Mouse (Mus musculus): ENCODE results near the gene Ubap1. TPM values are rescaled to one million over a fixed set of nuclear protein-coding genes. Genes with fewer than 3 reads are reported as not detected.

Ubap1 gene
- polyA plus RNA-seq, 1 experiment from 2014 or later = 73.6 TPM

- 39% methylated on average over 5 of the region's 5 CpGs for WGBS
- H3K4me3 ChIP-seq (replicated peaks; ENCODE audit: low read length) = no peak overlapping the region
- H3K9me3 ChIP-seq (ENCODE audit: control insufficient read depth, low read length) = no peaks in the 10 kb centered on the region
- H3K27me3 ChIP-seq (replicated peaks; ENCODE audit: control insufficient read depth, insufficient read depth, low read length) = no peaks in the 10 kb centered on the region
- no peaks in the 10 kb centered on the region for H3K36me3 ChIP-seq (ENCODE audit: control insufficient read depth, insufficient read depth)
- 0 out of 2 replicates have a peak overlapping the region, but pooled peaks have one; percentile 6 for H3K9ac ChIP-seq (replicated peaks; ENCODE audit: low read depth, low read length)
- peak overlapping the region; percentile 40 for H3K4me2 ChIP-seq (ENCODE audit: low read length)
- H3K27ac ChIP-seq (ENCODE audit: low read length) = no peak overlapping the region
- H3K4me1 ChIP-seq (replicated peaks; ENCODE audit: control insufficient read depth, insufficient read depth, low read length) = peaks cover 13% of the 10 kb centered on the region
- no peak for ATAC-seq
Observed at GRCm38 (mm10) chr4:41347839-41348238, 957 bp upstream of the Ubap1 start.

- Histone ChIP-seq H3K9ac (replicated peaks; ENCODE audit: low read depth, low read length) (peak overlapping the region; percentile 78), H3K9me3 (ENCODE audit: control insufficient read depth, low read length) (no peaks in the 10 kb centered on the region), H3K4me1 (replicated peaks; ENCODE audit: control insufficient read depth, insufficient read depth, low read length) (peaks cover 13% of the 10 kb centered on the region), H3K27ac (ENCODE audit: low read length) (peak overlapping the region; percentile 96), H3K4me3 (replicated peaks; ENCODE audit: low read length) (peak overlapping the region; percentile 84), H3K36me3 (ENCODE audit: control insufficient read depth, insufficient read depth) (no peaks in the 10 kb centered on the region), H3K27me3 (replicated peaks; ENCODE audit: control insufficient read depth, insufficient read depth, low read length) (no peaks in the 10 kb centered on the region), H3K4me2 (ENCODE audit: low read length) (peak overlapping the region; percentile 69)
- ATAC-seq = peak; percentile 81
- WGBS = under 1% methylated on average over 28 of the region's 28 CpGs
Observed at GRCm38 (mm10) chr4:41349199-41349591, 399 bp downstream of the Ubap1 start.

- ATAC-seq = no peak
- no peak overlapping the region for H3K9ac ChIP-seq (replicated peaks; ENCODE audit: low read depth, low read length)
- H3K4me3 ChIP-seq (replicated peaks; ENCODE audit: low read length) = no peak overlapping the region
- peaks cover 16% of the 10 kb centered on the region for H3K4me1 ChIP-seq (replicated peaks; ENCODE audit: control insufficient read depth, insufficient read depth, low read length)
- no peaks in the 10 kb centered on the region for H3K27me3 ChIP-seq (replicated peaks; ENCODE audit: control insufficient read depth, insufficient read depth, low read length)
- no peak overlapping the region for H3K4me2 ChIP-seq (ENCODE audit: low read length)
- H3K36me3 ChIP-seq (ENCODE audit: control insufficient read depth, insufficient read depth) = no peaks in the 10 kb centered on the region
- H3K9me3 ChIP-seq (ENCODE audit: control insufficient read depth, low read length) = no peaks in the 10 kb centered on the region
- WGBS = 95% methylated on average over 4 of the region's 4 CpGs
- H3K27ac ChIP-seq (ENCODE audit: low read length) = no peak overlapping the region
Observed at GRCm38 (mm10) chr4:41352758-41353157, 4.0 kb downstream of the Ubap1 start.

GRCm38 (mm10) chr4:41353265-41353664, 4.5 kb downstream of the Ubap1 start:
- H3K36me3 ChIP-seq (ENCODE audit: control insufficient read depth, insufficient read depth) = no peaks in the 10 kb centered on the region
- no peak overlapping the region for H3K4me2 ChIP-seq (ENCODE audit: low read length)
- no peak overlapping the region for H3K9ac ChIP-seq (replicated peaks; ENCODE audit: low read depth, low read length)
- no peak for ATAC-seq
- H3K27ac ChIP-seq (ENCODE audit: low read length) = no peak overlapping the region
- no peaks in the 10 kb centered on the region for H3K27me3 ChIP-seq (replicated peaks; ENCODE audit: control insufficient read depth, insufficient read depth, low read length)
- H3K4me3 ChIP-seq (replicated peaks; ENCODE audit: low read length) = no peak overlapping the region
- peaks cover 12% of the 10 kb centered on the region for H3K4me1 ChIP-seq (replicated peaks; ENCODE audit: control insufficient read depth, insufficient read depth, low read length)
- H3K9me3 ChIP-seq (ENCODE audit: control insufficient read depth, low read length) = no peaks in the 10 kb centered on the region
- WGBS = 94% methylated on average over 1 of the region's 1 CpGs

GRCm38 (mm10) chr4:41357154-41357553, 8.4 kb downstream of the Ubap1 start:
- no peaks in the 10 kb centered on the region for H3K36me3 ChIP-seq (ENCODE audit: control insufficient read depth, insufficient read depth)
- peaks cover 4% of the 10 kb centered on the region; the same call in 1 of the 2 replicates for H3K4me1 ChIP-seq (replicated peaks; ENCODE audit: control insufficient read depth, insufficient read depth, low read length)
- no peak overlapping the region for H3K4me2 ChIP-seq (ENCODE audit: low read length)
- no peak for ATAC-seq
- H3K9me3 ChIP-seq (ENCODE audit: control insufficient read depth, low read length) = no peaks in the 10 kb centered on the region
- WGBS = 13% methylated on average over 2 of the region's 2 CpGs
- H3K9ac ChIP-seq (replicated peaks; ENCODE audit: low read depth, low read length) = no peak overlapping the region
- H3K27ac ChIP-seq (ENCODE audit: low read length) = no peak overlapping the region
- no peaks in the 10 kb centered on the region for H3K27me3 ChIP-seq (replicated peaks; ENCODE audit: control insufficient read depth, insufficient read depth, low read length)
- H3K4me3 ChIP-seq (replicated peaks; ENCODE audit: low read length) = no peak overlapping the region

GRCm38 (mm10) chr4:41358669-41359068, 9.9 kb downstream of the Ubap1 start:
- Histone ChIP-seq H3K4me2 (ENCODE audit: low read length) (no peak overlapping the region), H3K36me3 (ENCODE audit: control insufficient read depth, insufficient read depth) (no peaks in the 10 kb centered on the region), H3K4me3 (replicated peaks; ENCODE audit: low read length) (no peak overlapping the region), H3K4me1 (replicated peaks; ENCODE audit: control insufficient read depth, insufficient read depth, low read length) (peaks cover 4% of the 10 kb centered on the region; the same call in 1 of the 2 replicates), H3K9ac (replicated peaks; ENCODE audit: low read depth, low read length) (no peak overlapping the region), H3K27ac (ENCODE audit: low read length) (no peak overlapping the region), H3K27me3 (replicated peaks; ENCODE audit: control insufficient read depth, insufficient read depth, low read length) (no peaks in the 10 kb centered on the region), H3K9me3 (ENCODE audit: control insufficient read depth, low read length) (no peaks in the 10 kb centered on the region)
- 95% methylated on average over 2 of the region's 2 CpGs for whole genome bisulfite sequencing
- ATAC-seq = no peak

GRCm38 (mm10) chr4:41359358-41359757, 10.6 kb downstream of the Ubap1 start:
- H3K36me3 ChIP-seq (ENCODE audit: control insufficient read depth, insufficient read depth) = no peaks in the 10 kb centered on the region
- H3K9ac ChIP-seq (replicated peaks; ENCODE audit: low read depth, low read length) = no peak overlapping the region
- 92% methylated on average over 7 of the region's 7 CpGs for WGBS

GRCm38 (mm10) chr4:41361059-41361458, 12.3 kb downstream of the Ubap1 start:
- H3K4me2 ChIP-seq (ENCODE audit: low read length) = no peak overlapping the region
- 96% methylated on average over 3 of the region's 3 CpGs for WGBS
- H3K36me3 ChIP-seq (ENCODE audit: control insufficient read depth, insufficient read depth) = no peaks in the 10 kb centered on the region
- H3K27ac ChIP-seq (ENCODE audit: low read length) = no peak overlapping the region
- no peak for ATAC-seq
- no peak overlapping the region for H3K4me3 ChIP-seq (replicated peaks; ENCODE audit: low read length)
- peaks cover 4% of the 10 kb centered on the region; the same call in 1 of the 2 replicates for H3K4me1 ChIP-seq (replicated peaks; ENCODE audit: control insufficient read depth, insufficient read depth, low read length)
- H3K9ac ChIP-seq (replicated peaks; ENCODE audit: low read depth, low read length) = no peak overlapping the region
- H3K9me3 ChIP-seq (ENCODE audit: control insufficient read depth, low read length) = no peaks in the 10 kb centered on the region
- no peaks in the 10 kb centered on the region for H3K27me3 ChIP-seq (replicated peaks; ENCODE audit: control insufficient read depth, insufficient read depth, low read length)

More at GRCm38 (mm10) chr4:41359358-41359757, 10.6 kb downstream of the Ubap1 start:
- no peak overlapping the region for H3K27ac ChIP-seq (ENCODE audit: low read length)
- no peaks in the 10 kb centered on the region for H3K27me3 ChIP-seq (replicated peaks; ENCODE audit: control insufficient read depth, insufficient read depth, low read length)
- peaks cover 4% of the 10 kb centered on the region; the same call in 1 of the 2 replicates for H3K4me1 ChIP-seq (replicated peaks; ENCODE audit: control insufficient read depth, insufficient read depth, low read length)
- H3K9me3 ChIP-seq (ENCODE audit: control insufficient read depth, low read length) = no peaks in the 10 kb centered on the region
- ATAC-seq = no peak
- H3K4me2 ChIP-seq (ENCODE audit: low read length) = no peak overlapping the region
- no peak overlapping the region for H3K4me3 ChIP-seq (replicated peaks; ENCODE audit: low read length)

GRCm38 (mm10) chr4:41368198-41368597, 19.4 kb downstream of the Ubap1 start:
- no peak overlapping the region for H3K4me3 ChIP-seq (replicated peaks; ENCODE audit: low read length)
- H3K9me3 ChIP-seq (ENCODE audit: control insufficient read depth, low read length) = no peaks in the 10 kb centered on the region
- H3K4me1 ChIP-seq (replicated peaks; ENCODE audit: control insufficient read depth, insufficient read depth, low read length) = no peaks in the 10 kb centered on the region
- no peak overlapping the region for H3K4me2 ChIP-seq (ENCODE audit: low read length)
- peaks cover 6% of the 10 kb centered on the region; the same call in 1 of the 2 replicates for H3K36me3 ChIP-seq (ENCODE audit: control insufficient read depth, insufficient read depth)
- no peaks in the 10 kb centered on the region for H3K27me3 ChIP-seq (replicated peaks; ENCODE audit: control insufficient read depth, insufficient read depth, low read length)
- H3K27ac ChIP-seq (ENCODE audit: low read length) = no peak overlapping the region
- WGBS = 94% methylated on average over 4 of the region's 4 CpGs
- ATAC-seq = no peak
- no peak overlapping the region for H3K9ac ChIP-seq (replicated peaks; ENCODE audit: low read depth, low read length)
